Mouse (Mus musculus) cerebellum, adult 2 months (tissue): ENCODE results near the gene Pnn.

Source experiments
- CTCF ChIP-seq: fragments of 200-500 bp; IDR thresholded peaks from 2 replicates; pipeline ENCODE4 v1.5.1; 2011; ENCODE audit warnings: low read depth, mild to moderate bottlenecking, control low read depth, low read length, moderate library complexity, borderline replicate concordance; ENCODE audit not compliant: insufficient read depth
- POLR2A ChIP-seq: fragments of 200-500 bp; IDR thresholded peaks from 2 replicates; pipeline ENCODE4 v1.6.1; 2011; ENCODE audit warnings: low read length, control low read depth, borderline replicate concordance; ENCODE audit not compliant: insufficient read depth

DNA sequence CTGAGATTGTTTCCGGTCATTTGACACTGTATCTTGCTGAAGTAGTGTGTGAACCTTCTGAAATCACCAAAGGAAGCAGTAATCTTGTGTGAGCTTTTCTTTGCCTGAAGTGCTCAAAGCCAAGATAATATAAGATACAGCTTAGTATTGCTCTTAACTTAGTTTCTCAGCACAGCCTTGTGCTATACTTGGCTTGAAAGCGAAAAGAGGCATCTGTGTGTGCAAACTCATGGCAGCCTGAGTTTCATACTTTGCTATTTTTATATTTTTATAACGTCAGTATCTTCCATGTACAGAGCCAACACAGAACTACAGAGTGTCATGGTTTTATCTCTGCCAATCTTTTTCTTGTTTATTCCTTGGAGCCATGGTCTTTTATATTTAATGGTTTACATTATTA is 50.5 kb downstream of the Pnn start:
- TF ChIP-seq CTCF: no peak
- TF ChIP-seq POLR2A: no peak
